Mouse (Mus musculus) bone marrow, adult 2 months (tissue): ENCODE data around the gene 1700016H13Rik.

Source experiments
- CTCF ChIP-seq: fragments of 200-500 bp; IDR thresholded peaks from 2 replicates; pipeline ENCODE4 v1.5.1; 2011; ENCODE audit warnings: low read length, control low read depth; ENCODE audit not compliant: control insufficient read depth, insufficient read depth
- POLR2A ChIP-seq: fragments of 200-500 bp; IDR thresholded peaks from 2 replicates; pipeline ENCODE4 v1.6.1; 2011; ENCODE audit warnings: low read depth, mild to moderate bottlenecking, control low read depth, low read length, borderline replicate concordance; ENCODE audit not compliant: control insufficient read depth

DNA sequence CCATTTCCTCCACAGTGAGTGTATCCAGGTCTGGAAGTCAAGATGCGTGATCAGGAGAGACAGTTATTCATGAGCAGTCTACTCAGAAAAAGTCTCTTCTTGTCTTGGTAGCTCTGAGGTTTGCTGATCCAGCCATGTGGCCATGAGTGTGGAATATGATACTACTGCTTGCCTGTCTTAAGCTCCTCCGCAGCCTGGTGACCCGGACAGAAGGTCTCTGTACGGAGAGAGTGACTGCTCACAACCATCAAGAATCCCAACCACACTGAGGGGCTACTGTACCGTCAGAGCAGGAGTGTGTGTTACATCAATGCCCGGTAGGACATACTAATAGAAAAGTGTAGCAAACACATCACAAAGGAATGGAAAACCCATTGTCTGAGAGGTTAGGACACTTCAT is 22.1 kb upstream of the 1700016H13Rik start:
- TF ChIP-seq CTCF, result no peak
- TF ChIP-seq POLR2A, result no peak
